Mouse (Mus musculus) E14TG2a.4 (cell line): ENCODE measurements at regions not wholly inside any gene's neighbourhood (a gene's known extent, or its start where the extent isn't known, plus 50 kb on each side); places are given as distances from the start of the nearest gene placed in this dataset.

Experiments used
- H3K27me3 ChIP-seq: 2 replicates; pipeline ENCODE4 v1.6.1; 2014; ENCODE audit warnings: low read length, control low read depth; ENCODE audit not compliant: insufficient read depth
- H3K36me3 ChIP-seq: 2 replicates; pipeline ENCODE4 v1.6.1; 2014; ENCODE audit warnings: low read length, control low read depth; ENCODE audit not compliant: insufficient read depth
- H3K4me1 ChIP-seq: replicated peaks from 2 replicates; pipeline ENCODE4 v1.6.1; 2014; ENCODE audit warnings: low read depth, low read length, control low read depth
- H3K4me3 ChIP-seq: replicated peaks from 2 replicates; pipeline ENCODE4 v1.5.1; 2014; ENCODE audit warnings: mild to moderate bottlenecking, low read length
- H3K9me3 ChIP-seq: 2 replicates; pipeline ENCODE4 v1.6.1; 2014; ENCODE audit warnings: low read length, control low read depth
- CTCF ChIP-seq: conservative IDR thresholded peaks from 2 replicates; pipeline ENCODE4 v1.5.1; 2014; ENCODE audit warnings: low read length
- NANOG ChIP-seq: IDR thresholded peaks from 2 replicates; pipeline ENCODE4 v1.6.1; 2014; ENCODE audit warnings: borderline replicate concordance, low read length, mixed read lengths
- POU5F1 ChIP-seq: IDR thresholded peaks from 2 replicates; pipeline ENCODE4 v1.6.1; 2014; ENCODE audit warnings: low read length, borderline replicate concordance

DNA sequence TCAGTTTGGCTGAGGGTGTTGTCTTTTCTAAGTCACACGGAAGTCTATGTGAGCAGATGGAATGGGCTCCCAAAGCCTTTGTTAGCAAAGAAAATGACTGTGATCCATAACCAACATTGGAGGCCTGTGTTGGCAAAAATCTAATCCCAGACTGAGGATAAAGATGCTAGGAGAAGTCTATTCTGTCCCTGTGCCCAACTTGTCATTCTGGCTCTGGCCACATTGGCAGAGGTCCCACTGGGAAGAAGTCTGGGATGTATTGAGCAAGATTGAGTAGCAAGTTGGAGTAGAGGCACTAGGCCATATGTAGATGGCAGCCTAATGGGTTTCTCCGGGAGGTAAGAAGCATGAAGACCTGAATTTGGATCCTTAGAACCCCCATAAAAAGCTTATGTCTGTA lies 54.1 kb downstream of the Nog start:
- TF ChIP-seq CTCF (no peak), NANOG (no peak), POU5F1 (no peak)
- Histone ChIP-seq H3K27me3 (peaks cover 2% of the 10 kb centered on the region; the same call in 1 of the 2 replicates), H3K36me3 (no peaks in the 10 kb centered on the region), H3K9me3 (no peaks in the 10 kb centered on the region), H3K4me3 (no peak overlapping the region), H3K4me1 (peaks cover 7% of the 10 kb centered on the region)

GRCm38 (mm10) chr11:89243370-89243769 lies 58.8 kb downstream of the Nog start:
- peak; percentile 93 for TF ChIP-seq CTCF
- TF ChIP-seq NANOG, result no peak
- TF ChIP-seq POU5F1, result no peak
- Histone ChIP-seq H3K4me1 (peaks cover 40% of the 10 kb centered on the region), H3K9me3 (no peaks in the 10 kb centered on the region), H3K4me3 (no peak overlapping the region), H3K36me3 (no peaks in the 10 kb centered on the region), H3K27me3 (peaks cover 12% of the 10 kb centered on the region)

GRCm38 (mm10) chr11:89242130-89242529 lies 60.0 kb downstream of the Nog start:
- TF ChIP-seq POU5F1 (no peak), NANOG (peak; percentile 29; the same call in 1 of the 2 replicates)
- Histone ChIP-seq H3K27me3 (peaks cover 12% of the 10 kb centered on the region), H3K36me3 (no peaks in the 10 kb centered on the region), H3K9me3 (peaks cover 3% of the 10 kb centered on the region), H3K4me1 (peaks cover 40% of the 10 kb centered on the region), H3K4me3 (no peak overlapping the region)

- Histone ChIP-seq H3K9me3 (peaks cover 4% of the 10 kb centered on the region), H3K4me1 (peaks cover 40% of the 10 kb centered on the region), H3K4me3 (no peak overlapping the region), H3K27me3 (peaks cover 12% of the 10 kb centered on the region), H3K36me3 (no peaks in the 10 kb centered on the region)
- no peak for TF ChIP-seq NANOG
Observed at GRCm38 (mm10) chr11:89239891-89240290, 62.2 kb downstream of the Nog start.

DNA sequence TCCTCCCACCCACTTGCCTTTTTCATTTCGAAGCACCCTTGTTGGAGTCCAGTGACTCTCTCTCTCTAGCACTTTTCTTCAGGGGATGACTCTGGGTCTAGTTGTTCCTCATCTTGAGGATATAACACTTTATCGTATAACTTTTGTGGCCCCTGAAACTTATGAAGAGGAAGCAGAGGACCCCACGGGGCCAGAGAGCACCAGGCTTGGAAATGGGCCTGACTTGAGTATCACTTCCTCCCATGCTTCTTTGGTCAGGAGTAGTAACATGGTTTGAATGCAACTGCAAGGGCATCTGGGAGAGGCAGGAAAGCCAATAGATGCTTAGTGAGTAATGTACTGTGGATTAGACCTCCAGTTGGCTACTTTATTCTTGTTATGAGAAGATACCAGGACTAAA lies 65.2 kb downstream of the Nog start:
- H3K9me3 ChIP-seq, result peaks cover 4% of the 10 kb centered on the region
- TF ChIP-seq NANOG, result no peak
- TF ChIP-seq CTCF, result no peak
- no peak for TF ChIP-seq POU5F1
- no peak overlapping the region for H3K4me3 ChIP-seq
- H3K4me1 ChIP-seq, result peaks cover 33% of the 10 kb centered on the region
- no peaks in the 10 kb centered on the region for H3K36me3 ChIP-seq
- peaks cover 12% of the 10 kb centered on the region for H3K27me3 ChIP-seq

- TF ChIP-seq POU5F1 (no peak), NANOG (no peak), CTCF (no peak)
- no peak overlapping the region for H3K4me3 ChIP-seq
- no peaks in the 10 kb centered on the region for H3K27me3 ChIP-seq
- H3K9me3 ChIP-seq, result peaks cover 4% of the 10 kb centered on the region
- peaks cover 10% of the 10 kb centered on the region for H3K4me1 ChIP-seq
- H3K36me3 ChIP-seq, result no peaks in the 10 kb centered on the region
Observed at GRCm38 (mm10) chr11:89232884-89233480, 69.2 kb downstream of the Nog start.

- H3K4me1 ChIP-seq, result peaks cover 14% of the 10 kb centered on the region
Observed at GRCm38 (mm10) chr11:89229726-89230125, 72.4 kb downstream of the Nog start.

GRCm38 (mm10) chr11:89213204-89213603 lies 88.9 kb downstream of the Nog start:
- no peak for TF ChIP-seq NANOG
- no peak for TF ChIP-seq CTCF
- no peak for TF ChIP-seq POU5F1
- peaks cover 3% of the 10 kb centered on the region; the same call in 1 of the 2 replicates for H3K9me3 ChIP-seq
- H3K36me3 ChIP-seq, result no peaks in the 10 kb centered on the region
- H3K4me3 ChIP-seq, result no peak overlapping the region
- peaks cover 10% of the 10 kb centered on the region; the same call in 1 of the 2 replicates for H3K27me3 ChIP-seq
- H3K4me1 ChIP-seq, result peaks cover 7% of the 10 kb centered on the region; the same call in 1 of the 2 replicates

More at GRCm38 (mm10) chr11:89229726-89230125, 72.4 kb downstream of the Nog start:
- H3K36me3 ChIP-seq, result no peaks in the 10 kb centered on the region
- no peaks in the 10 kb centered on the region for H3K27me3 ChIP-seq
- H3K4me3 ChIP-seq, result no peak overlapping the region
- TF ChIP-seq POU5F1 (no peak), CTCF (no peak), NANOG (no peak)
- H3K9me3 ChIP-seq, result no peaks in the 10 kb centered on the region

DNA sequence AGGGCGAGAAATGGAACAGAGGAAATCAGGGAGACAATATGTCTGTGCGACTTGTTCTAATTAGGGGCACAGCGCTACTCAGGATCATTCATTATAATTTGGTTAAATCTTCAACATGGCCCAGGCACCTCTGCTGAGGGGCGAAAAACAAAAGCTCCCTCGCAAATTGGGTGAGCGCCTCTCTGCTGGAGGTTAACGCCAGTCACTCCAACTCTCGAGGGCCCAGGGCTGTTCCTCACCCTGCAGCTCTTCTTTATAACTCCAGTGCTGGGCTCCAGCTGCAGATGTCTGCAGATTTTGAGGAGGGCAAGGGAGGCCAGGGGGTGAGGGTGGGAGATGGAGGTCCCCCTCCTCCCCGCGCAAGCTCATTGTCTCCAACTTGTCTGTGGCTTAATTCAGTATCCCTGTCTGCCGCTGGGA lies 92.6 kb downstream of the Nog start:
- TF ChIP-seq NANOG (no peak), POU5F1 (no peak), CTCF (no peak)
- peaks cover 12% of the 10 kb centered on the region; the same call in 1 of the 2 replicates for H3K27me3 ChIP-seq
- H3K36me3 ChIP-seq, result no peaks in the 10 kb centered on the region
- H3K4me3 ChIP-seq, result no peak overlapping the region
- H3K4me1 ChIP-seq, result peaks cover 7% of the 10 kb centered on the region; the same call in 1 of the 2 replicates
- H3K9me3 ChIP-seq, result no peaks in the 10 kb centered on the region
